Mouse (Mus musculus) forebrain, embryonic 15.5 days (tissue): ENCODE results near the gene Ubqln4. TPM values are rescaled to one million over a fixed set of nuclear protein-coding genes. Genes with fewer than 3 reads are reported as not detected.

Source experiments
- ATAC-seq: fragments of 200-750 bp; cut with Nextera tagmentation; replicated peaks from 2 replicates; pipeline ENCODE4 v1.8.0; 2017; ENCODE audit warnings: mild to moderate bottlenecking, moderate TSS enrichment, moderate library complexity
- H3K27ac ChIP-seq: fragments of 300-500 bp; sonication (generic); replicated peaks from 2 replicates; pipeline ENCODE4 v1.5.1; 2015; ENCODE audit warnings: mild to moderate bottlenecking, inconsistent platforms
- H3K27me3 ChIP-seq: fragments of 300-500 bp; sonication (generic); 2 replicates; pipeline ENCODE4 v1.6.1; 2015; ENCODE audit warnings: inconsistent platforms
- H3K36me3 ChIP-seq: fragments of 300-500 bp; sonication (generic); 2 replicates; pipeline ENCODE4 v1.6.1; 2015; ENCODE audit warnings: mild to moderate bottlenecking, inconsistent platforms
- H3K4me1 ChIP-seq: fragments of 300-500 bp; sonication (generic); 2 replicates; pipeline ENCODE4 v1.6.1; 2015; ENCODE audit warnings: inconsistent platforms
- H3K4me2 ChIP-seq: fragments of 300-500 bp; sonication (generic); replicated peaks from 2 replicates; pipeline ENCODE4 v1.6.1; 2015; ENCODE audit warnings: mild to moderate bottlenecking, inconsistent platforms
- H3K4me3 ChIP-seq: fragments of 300-500 bp; sonication (generic); 2 replicates; pipeline ENCODE4 v1.5.1; 2015; ENCODE audit warnings: mild to moderate bottlenecking, inconsistent platforms
- H3K9ac ChIP-seq: fragments of 300-500 bp; sonication (generic); replicated peaks from 2 replicates; pipeline ENCODE4 v1.6.1; 2015; ENCODE audit warnings: mild to moderate bottlenecking, inconsistent platforms
- H3K9me3 ChIP-seq: fragments of 300-500 bp; sonication (generic); 2 replicates; pipeline ENCODE4 v1.6.1; 2016; ENCODE audit warnings: inconsistent platforms
- WGBS: fragments of 180-500 bp; shearing (Covaris S2); methylation state at CpG from one replicate; pipeline ENCODE4 v1.1.7; 2015; ENCODE audit warnings: mixed read lengths; 5-methylcytosine and 5-hydroxymethylcytosine counted together
- polyA plus RNA-seq: library from polyadenylated mRNA; unstranded; fragments of >200 nt; fragmentation: Nextera tagmentation; extraction: Ambion mirVana; gene quantifications from 2 replicates; pipeline ENCODE4 v1.2.1, GENCODE M21; 2015

Gene Ubqln4
- polyA plus RNA-seq, 1 experiment from 2014 or later, result 45.8 TPM

DNA sequence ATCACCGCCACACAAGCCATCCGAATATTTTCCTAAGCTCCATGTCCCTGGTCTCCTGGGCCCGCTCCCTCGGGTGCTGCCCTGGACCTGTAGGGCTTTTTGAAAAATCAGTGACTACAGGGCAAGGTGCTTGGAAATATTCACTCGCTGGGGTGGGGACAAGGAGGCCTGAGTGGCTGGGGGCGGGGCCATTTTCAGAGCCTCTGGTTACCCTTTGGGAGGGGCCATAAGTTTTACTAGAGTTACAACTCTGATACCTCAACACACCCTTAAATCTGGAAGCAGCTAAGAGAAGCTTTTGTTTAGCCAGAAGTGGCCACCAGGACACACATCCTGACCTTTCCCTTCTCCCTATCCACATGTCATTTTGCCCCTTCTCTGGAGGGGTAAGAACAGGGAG lies 16.4 kb upstream of the Ubqln4 start:
- H3K36me3 ChIP-seq, result peaks cover 40% of the 10 kb centered on the region
- H3K4me2 ChIP-seq, result peak overlapping the region; percentile 93
- H3K27me3 ChIP-seq, result no peaks in the 10 kb centered on the region
- H3K27ac ChIP-seq, result peak overlapping the region; percentile 100
- WGBS, result 57% methylated on average over 6 of the region's 6 CpGs
- peak overlapping the region; percentile 99 for H3K9ac ChIP-seq
- H3K4me3 ChIP-seq, result peak overlapping the region; percentile 93
- H3K9me3 ChIP-seq, result no peaks in the 10 kb centered on the region
- peaks cover 81% of the 10 kb centered on the region for H3K4me1 ChIP-seq
- ATAC-seq, result no peak

- Histone ChIP-seq H3K9ac (peak overlapping the region; percentile 18), H3K36me3 (peaks cover 40% of the 10 kb centered on the region), H3K4me2 (peak overlapping the region; percentile 93), H3K4me3 (peak overlapping the region; percentile 6; the same call in 1 of the 2 replicates), H3K4me1 (peaks cover 86% of the 10 kb centered on the region), H3K27me3 (no peaks in the 10 kb centered on the region), H3K27ac (peak overlapping the region; percentile 64), H3K9me3 (no peaks in the 10 kb centered on the region)
- ATAC-seq, result no peak
- WGBS, result 15% methylated on average over 9 of the region's 9 CpGs
Measured at GRCm38 (mm10) chr3:88538271-88539145, 15.1 kb upstream of the Ubqln4 start.

- H3K36me3 ChIP-seq, result peaks cover 40% of the 10 kb centered on the region
- WGBS, result 0% methylated on average over 3 of the region's 3 CpGs
- peaks cover 79% of the 10 kb centered on the region for H3K4me1 ChIP-seq
- H3K27ac ChIP-seq, result peak overlapping the region; percentile 61
- no peak for ATAC-seq
- peak overlapping the region; percentile 34; the same call in 1 of the 2 replicates for H3K9ac ChIP-seq
- H3K4me2 ChIP-seq, result no peak overlapping the region
- no peaks in the 10 kb centered on the region for H3K9me3 ChIP-seq
- no peak overlapping the region for H3K4me3 ChIP-seq
- H3K27me3 ChIP-seq, result no peaks in the 10 kb centered on the region
Measured at GRCm38 (mm10) chr3:88539397-88539796, 14.2 kb upstream of the Ubqln4 start.

DNA sequence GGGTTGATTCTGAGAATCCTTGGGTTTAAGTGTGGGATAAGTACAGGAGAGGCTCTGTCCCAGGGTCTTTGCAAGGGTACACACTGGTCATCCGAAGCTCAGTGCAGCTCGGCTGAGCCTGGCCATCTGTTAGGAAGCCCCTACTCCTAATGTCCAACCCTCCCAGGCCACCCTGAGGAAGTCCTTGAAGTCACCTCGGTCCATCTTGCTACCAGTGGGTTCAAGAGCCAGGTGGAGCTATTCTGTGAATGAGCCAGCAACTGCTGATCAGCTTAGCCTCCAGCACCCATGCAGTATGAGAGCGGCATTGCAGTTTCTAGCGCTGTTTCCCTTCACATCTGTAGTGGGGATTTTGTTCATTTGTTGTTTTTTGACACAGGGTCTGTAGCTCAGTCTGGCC lies 13.5 kb upstream of the Ubqln4 start:
- H3K27me3 ChIP-seq, result no peaks in the 10 kb centered on the region
- no peak overlapping the region for H3K4me3 ChIP-seq
- peaks cover 40% of the 10 kb centered on the region for H3K36me3 ChIP-seq
- WGBS, result 42% methylated on average over 5 of the region's 5 CpGs
- peak overlapping the region; percentile 51 for H3K27ac ChIP-seq
- no peak overlapping the region for H3K9ac ChIP-seq
- no peaks in the 10 kb centered on the region for H3K9me3 ChIP-seq
- no peak overlapping the region for H3K4me2 ChIP-seq
- H3K4me1 ChIP-seq, result peaks cover 72% of the 10 kb centered on the region
- no peak for ATAC-seq

DNA sequence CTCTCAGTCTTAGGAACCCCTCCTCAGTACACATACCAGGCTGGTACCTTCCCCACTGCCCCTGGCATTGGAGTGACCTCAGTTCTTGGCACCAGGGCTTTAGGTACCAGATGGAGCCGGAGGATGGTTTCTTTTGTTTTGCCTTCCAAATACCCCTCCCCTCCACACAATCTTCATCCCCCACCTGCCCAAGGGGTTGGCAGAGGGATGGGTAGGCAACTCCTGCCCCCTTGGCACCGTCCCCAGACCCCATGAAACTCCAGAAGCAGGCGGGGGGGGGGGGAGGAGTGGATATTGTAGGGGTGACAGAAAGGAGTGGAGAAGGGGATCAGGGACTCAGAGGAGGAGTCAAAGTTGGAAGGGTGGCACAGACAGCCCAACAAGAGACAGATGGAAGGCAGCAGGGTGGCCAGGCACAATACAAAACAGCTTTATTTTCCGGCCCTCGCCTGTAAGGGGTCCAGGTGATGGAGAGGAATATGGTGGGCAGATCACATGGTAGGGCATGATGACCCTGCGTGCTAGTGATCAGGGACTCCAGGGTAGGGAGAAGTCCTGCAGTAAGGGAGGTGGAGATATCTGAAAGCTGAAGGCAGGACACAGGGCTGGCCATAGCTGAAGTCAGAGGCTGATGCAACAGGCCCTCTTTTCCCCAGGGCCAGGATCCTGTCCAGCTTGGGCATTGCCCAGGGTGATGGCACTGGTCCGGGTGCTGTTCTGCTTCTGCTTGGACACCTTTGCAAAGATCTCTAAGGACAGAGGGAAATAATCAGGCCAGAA lies 11.7 kb upstream of the Ubqln4 start:
- peak; percentile 54 for ATAC-seq
- Histone ChIP-seq H3K36me3 (peaks cover 31% of the 10 kb centered on the region), H3K9me3 (no peaks in the 10 kb centered on the region), H3K4me1 (peaks cover 55% of the 10 kb centered on the region), H3K4me2 (no peak overlapping the region), H3K27me3 (no peaks in the 10 kb centered on the region), H3K27ac (peak overlapping the region; percentile 51), H3K9ac (no peak overlapping the region), H3K4me3 (no peak overlapping the region)
- 43% methylated on average over 6 of the region's 7 CpGs for WGBS

DNA sequence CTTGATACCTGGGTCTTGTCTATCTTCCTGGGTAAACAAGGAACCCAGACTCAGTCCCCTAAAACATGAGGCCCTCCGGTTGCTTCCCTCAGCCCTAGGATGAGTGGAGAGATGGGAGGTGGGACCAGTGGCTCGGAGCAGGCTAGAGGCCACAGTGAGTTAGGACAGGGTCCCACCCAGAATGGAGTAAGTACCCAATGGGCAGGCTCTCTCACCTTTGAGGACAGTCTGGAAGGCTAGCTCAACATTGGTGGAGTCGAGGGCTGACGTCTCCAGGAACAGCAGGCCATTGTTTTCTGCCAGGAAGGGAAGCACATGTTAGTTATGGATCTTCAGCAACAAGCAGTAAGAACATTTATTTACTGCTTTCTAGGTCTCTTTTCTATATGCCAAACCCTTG lies 11.1 kb upstream of the Ubqln4 start:
- WGBS, result 63% methylated on average over 4 of the region's 4 CpGs
- Histone ChIP-seq H3K9ac (no peak overlapping the region), H3K9me3 (no peaks in the 10 kb centered on the region), H3K4me2 (no peak overlapping the region), H3K36me3 (peaks cover 25% of the 10 kb centered on the region), H3K4me1 (peaks cover 48% of the 10 kb centered on the region), H3K27ac (peak overlapping the region; percentile 51), H3K4me3 (no peak overlapping the region), H3K27me3 (no peaks in the 10 kb centered on the region)
- ATAC-seq, result no peak

GRCm38 (mm10) chr3:88543174-88543573 lies 10.4 kb upstream of the Ubqln4 start:
- H3K4me2 ChIP-seq, result no peak overlapping the region
- no peak overlapping the region for H3K9ac ChIP-seq
- WGBS, result 91% methylated on average over 8 of the region's 8 CpGs
- H3K36me3 ChIP-seq, result peaks cover 18% of the 10 kb centered on the region
- no peak overlapping the region for H3K4me3 ChIP-seq
- peaks cover 41% of the 10 kb centered on the region for H3K4me1 ChIP-seq
- no peaks in the 10 kb centered on the region for H3K9me3 ChIP-seq
- no peak overlapping the region for H3K27ac ChIP-seq
- no peaks in the 10 kb centered on the region for H3K27me3 ChIP-seq
- no peak for ATAC-seq

DNA sequence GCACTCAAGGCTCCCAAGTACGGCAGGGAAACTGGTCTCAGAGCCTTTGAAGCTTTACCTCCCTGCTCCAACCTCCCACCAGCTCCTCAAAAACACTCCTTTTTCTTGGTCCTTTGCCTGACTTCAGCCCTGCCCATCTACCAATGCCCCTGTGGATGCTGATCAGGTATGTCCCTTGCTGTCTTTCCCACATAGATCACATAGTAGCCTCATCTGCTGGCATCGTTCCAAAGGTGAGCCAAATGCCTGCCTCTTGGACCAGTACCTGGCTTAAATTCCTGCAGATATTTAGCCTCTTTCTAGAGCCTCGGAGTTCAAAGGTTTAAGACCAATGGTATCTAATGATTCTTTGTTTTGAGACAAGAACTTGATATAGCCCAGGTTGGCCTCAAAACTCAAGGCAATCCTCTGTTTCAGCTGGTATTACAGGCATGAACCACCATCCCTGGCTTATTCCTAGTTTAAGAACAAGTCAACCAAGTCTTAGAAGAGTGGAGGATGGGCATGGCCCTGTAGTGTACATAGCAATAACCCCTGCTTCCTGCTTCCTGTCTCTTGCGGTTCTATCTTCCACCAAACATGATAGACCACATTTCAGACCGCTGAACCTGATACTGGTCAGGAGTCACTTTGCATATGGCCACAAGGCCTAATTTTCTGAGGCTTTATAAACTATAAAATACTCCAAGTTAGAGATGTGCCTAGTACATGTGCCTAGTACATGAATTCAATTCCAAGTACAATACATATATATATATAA lies 9.7 kb upstream of the Ubqln4 start:
- peaks cover 35% of the 10 kb centered on the region for H3K4me1 ChIP-seq
- no peak overlapping the region for H3K4me3 ChIP-seq
- no peak overlapping the region for H3K4me2 ChIP-seq
- no peak overlapping the region for H3K27ac ChIP-seq
- no peak overlapping the region for H3K9ac ChIP-seq
- H3K9me3 ChIP-seq, result no peaks in the 10 kb centered on the region
- ATAC-seq, result no peak
- 75% methylated on average over 5 of the region's 5 CpGs for WGBS
- no peaks in the 10 kb centered on the region for H3K27me3 ChIP-seq
- peaks cover 11% of the 10 kb centered on the region; the same call in 1 of the 2 replicates for H3K36me3 ChIP-seq

DNA sequence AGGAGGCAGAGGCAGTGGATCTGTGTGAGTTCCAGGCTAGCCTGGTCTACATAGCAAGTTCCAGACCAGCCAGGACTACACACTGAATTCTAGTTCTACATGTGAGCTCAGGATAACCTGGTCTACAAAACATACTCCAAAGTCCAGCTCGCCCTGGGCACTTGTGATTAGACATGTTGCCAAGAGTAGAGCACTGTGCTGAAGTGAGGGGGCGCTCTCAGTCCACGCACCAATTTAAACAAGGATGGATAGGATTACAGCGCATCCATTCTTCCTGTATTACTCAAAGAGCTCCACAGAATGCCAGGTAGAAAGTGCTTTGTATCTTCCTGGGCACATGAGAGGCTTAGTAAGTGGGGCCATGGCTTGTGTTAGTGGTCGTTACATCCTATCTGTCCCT lies 9.0 kb upstream of the Ubqln4 start:
- peaks cover 30% of the 10 kb centered on the region for H3K4me1 ChIP-seq
- ATAC-seq, result no peak
- H3K9me3 ChIP-seq, result no peaks in the 10 kb centered on the region
- H3K27ac ChIP-seq, result no peak overlapping the region
- no peak overlapping the region for H3K4me3 ChIP-seq
- no peak overlapping the region for H3K4me2 ChIP-seq
- H3K9ac ChIP-seq, result no peak overlapping the region
- peaks cover 8% of the 10 kb centered on the region; the same call in 1 of the 2 replicates for H3K36me3 ChIP-seq
- 38% methylated on average over 5 of the region's 5 CpGs for WGBS
- H3K27me3 ChIP-seq, result no peaks in the 10 kb centered on the region

- Histone ChIP-seq H3K4me1 (peaks cover 25% of the 10 kb centered on the region), H3K4me3 (no peak overlapping the region), H3K27me3 (no peaks in the 10 kb centered on the region), H3K27ac (no peak overlapping the region), H3K9me3 (no peaks in the 10 kb centered on the region), H3K36me3 (peaks cover 7% of the 10 kb centered on the region; the same call in 1 of the 2 replicates), H3K9ac (no peak overlapping the region), H3K4me2 (no peak overlapping the region)
- no peak for ATAC-seq
- 67% methylated on average over 20 of the region's 20 CpGs for WGBS
Measured at GRCm38 (mm10) chr3:88544955-88545591, 8.5 kb upstream of the Ubqln4 start.

- no peak for ATAC-seq
- Histone ChIP-seq H3K4me1 (peaks cover 13% of the 10 kb centered on the region), H3K4me2 (no peak overlapping the region), H3K36me3 (no peaks in the 10 kb centered on the region; the same call in 1 of the 2 replicates), H3K4me3 (no peak overlapping the region), H3K27ac (no peak overlapping the region), H3K9me3 (no peaks in the 10 kb centered on the region), H3K27me3 (no peaks in the 10 kb centered on the region), H3K9ac (no peak overlapping the region)
- 78% methylated on average over 6 of the region's 6 CpGs for WGBS
Measured at GRCm38 (mm10) chr3:88546674-88547418, 6.7 kb upstream of the Ubqln4 start.
